Mouse (Mus musculus): ENCODE data around the gene Gtf3c3.
A peak's percentile ranks its signal among the peaks of the same experiment; 100 is the strongest.

Gtf3c3 gene

GRCm38 (mm10) chr1:54438340-54439079 is at the start of gene Gtf3c3:
TSS of gene Gtf3c3 (minus strand) at chr1:54438971.
- DNase-seq (ENCODE audit: low read depth, low spot score): peak; percentile 51

DNA sequence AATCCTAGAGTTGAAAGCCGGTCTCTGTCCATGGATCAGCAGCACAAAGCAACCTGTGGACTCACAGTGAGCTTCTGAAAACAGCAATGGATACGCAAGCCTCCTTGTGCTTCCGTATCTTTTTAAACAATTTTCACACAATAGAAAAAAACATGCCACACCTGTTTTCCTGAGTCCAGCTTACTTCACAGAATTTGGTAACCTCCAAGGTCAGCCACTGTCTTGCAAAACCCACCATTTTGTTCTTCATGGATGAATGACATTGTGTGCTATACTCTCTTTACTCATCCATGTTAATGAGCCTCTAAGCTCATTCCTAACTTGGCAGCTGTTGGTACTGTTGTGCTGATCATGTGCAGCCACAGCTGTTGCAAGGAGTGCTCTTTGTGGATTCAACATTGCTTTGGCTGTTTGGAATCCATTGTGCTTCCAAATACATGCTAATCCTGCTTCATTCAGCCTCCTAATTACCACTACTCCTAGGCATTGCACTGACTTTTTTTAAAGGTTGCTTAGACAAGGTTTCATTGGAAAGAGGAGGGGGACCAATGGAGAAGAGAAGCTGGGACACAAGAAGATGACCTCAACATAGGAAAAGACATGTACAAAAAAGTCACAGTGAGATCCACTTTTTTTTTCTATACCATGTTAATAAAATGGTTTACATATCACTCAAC is 46.1 kb upstream of the Gtf3c3 start:
- no peak for DNase-seq (ENCODE audit: low read depth, low spot score)

DNA sequence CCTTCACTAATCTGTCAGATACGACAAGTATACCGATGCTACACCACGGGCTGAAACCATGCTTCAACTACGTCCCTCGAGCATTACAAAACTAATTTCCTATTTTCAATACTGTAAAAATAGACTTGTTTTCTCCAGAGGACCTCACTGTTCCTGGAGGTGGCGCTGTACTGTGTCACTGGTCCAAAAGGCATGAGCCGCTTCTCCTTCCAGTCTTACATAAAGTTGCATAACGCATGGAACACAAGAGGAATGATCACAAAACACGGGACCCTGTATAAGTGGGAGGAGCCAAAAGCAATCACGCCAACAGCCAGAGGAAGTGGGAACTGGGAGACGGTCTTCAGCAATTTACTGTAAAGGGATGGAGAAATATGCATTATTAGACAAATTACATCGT is 41.7 kb upstream of the Gtf3c3 start:
- DNase-seq (ENCODE audit: low read depth, low spot score): no peak

GRCm38 (mm10) chr1:54468662-54469061 is 29.9 kb upstream of the Gtf3c3 start:
- DNase-seq (ENCODE audit: low read depth, low spot score): no peak

GRCm38 (mm10) chr1:54467366-54467765 is 28.6 kb upstream of the Gtf3c3 start:
- DNase-seq (ENCODE audit: low read depth, low spot score): no peak

DNA sequence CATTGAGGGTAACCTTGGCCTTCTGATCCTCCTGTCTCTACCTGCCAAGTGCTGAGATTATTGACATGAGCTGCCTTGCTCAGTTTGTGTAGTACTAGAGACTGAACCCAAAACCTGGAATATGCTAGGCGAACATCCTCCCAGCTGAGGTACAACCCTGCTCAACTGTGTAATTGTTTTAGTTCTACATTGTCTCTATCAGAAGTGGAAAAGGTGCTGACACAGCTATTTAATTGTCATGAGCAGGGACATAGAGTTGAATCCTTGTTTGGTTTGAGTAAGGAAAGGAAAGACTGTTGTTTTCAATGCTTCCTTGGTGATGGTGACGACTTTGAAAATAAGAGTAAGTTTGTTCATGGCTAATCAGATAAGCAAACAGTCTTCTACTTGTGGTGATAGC is 13.3 kb upstream of the Gtf3c3 start:
- no peak for DNase-seq (ENCODE audit: low read depth, low spot score)

GRCm38 (mm10) chr1:54448833-54449232 is 10.1 kb upstream of the Gtf3c3 start:
- no peak for DNase-seq (ENCODE audit: low read depth, low spot score)

GRCm38 (mm10) chr1:54443641-54444040 is 4.9 kb upstream of the Gtf3c3 start:
- no peak for DNase-seq (ENCODE audit: low read depth, low spot score)

DNA sequence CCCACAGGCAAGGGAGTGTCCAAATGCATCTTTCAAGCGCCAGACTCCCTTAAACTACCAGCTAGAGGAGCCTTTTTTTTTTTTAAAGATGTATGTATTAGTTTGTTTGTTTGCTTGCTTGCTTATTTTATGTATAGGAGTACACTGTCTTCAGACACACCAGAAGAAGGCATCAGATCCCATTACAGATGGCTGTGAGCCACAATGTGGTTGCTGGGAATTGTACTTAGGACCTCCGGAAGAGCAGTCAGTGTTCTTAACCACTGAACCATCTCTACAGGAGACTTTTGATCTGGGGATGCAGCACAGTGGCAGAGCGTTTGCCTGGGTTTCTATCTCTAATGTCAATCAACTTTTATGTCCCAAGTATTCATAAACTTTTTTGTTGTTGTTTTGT is 307 bp upstream of the Gtf3c3 start:
- DNase-seq (ENCODE audit: low read depth, low spot score): no peak

DNA sequence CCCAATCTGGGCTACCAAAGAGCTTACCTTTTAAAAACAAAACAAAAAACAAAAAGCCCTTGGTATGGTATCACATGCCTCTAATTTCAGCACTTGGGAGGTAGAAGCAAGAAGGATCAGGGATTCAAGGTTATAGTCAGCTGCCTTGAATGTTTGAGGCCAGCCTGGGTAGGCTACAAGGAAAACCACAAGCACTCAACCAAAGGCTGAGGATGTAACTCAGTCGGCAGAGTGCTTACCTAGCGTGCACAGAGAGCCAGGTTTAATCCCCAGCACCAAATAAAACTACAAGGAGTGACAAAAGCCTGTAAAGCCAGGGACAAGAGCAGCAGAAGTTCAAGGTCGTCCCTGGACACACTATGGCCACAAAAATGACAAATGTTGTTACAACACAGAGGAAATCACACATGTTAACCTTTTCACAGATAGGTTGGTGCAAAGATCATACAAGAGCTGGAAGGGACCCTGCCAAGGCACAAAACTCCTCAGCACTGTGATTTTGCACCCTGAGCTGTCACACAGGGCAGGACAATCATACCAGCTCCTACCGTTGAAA is 16.5 kb downstream of the Gtf3c3 start:
- DNase-seq (ENCODE audit: low read depth, low spot score): no peak

DNA sequence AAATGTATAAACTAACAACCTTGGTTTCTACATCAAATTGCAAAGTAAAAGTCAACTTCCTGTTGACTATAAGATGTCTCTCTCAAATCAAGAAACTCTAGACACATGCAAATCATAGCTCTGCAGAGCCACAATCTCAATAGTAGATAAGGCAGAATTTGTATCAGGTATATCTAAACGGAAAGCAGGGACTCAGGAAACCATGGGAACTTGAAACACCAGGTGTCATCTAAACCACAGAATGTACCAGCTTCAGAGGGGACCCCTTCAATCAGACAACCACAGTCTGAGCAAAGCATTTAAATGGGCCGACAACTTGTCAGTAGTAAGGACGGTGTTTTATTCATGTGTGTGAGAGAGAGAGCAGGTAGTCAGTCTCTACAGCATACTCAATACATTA is 17.1 kb downstream of the Gtf3c3 start:
- DNase-seq (ENCODE audit: low read depth, low spot score): no peak

GRCm38 (mm10) chr1:54402736-54403135 is 36.0 kb downstream of the Gtf3c3 start:
- DNase-seq (ENCODE audit: low read depth, low spot score): no peak

DNA sequence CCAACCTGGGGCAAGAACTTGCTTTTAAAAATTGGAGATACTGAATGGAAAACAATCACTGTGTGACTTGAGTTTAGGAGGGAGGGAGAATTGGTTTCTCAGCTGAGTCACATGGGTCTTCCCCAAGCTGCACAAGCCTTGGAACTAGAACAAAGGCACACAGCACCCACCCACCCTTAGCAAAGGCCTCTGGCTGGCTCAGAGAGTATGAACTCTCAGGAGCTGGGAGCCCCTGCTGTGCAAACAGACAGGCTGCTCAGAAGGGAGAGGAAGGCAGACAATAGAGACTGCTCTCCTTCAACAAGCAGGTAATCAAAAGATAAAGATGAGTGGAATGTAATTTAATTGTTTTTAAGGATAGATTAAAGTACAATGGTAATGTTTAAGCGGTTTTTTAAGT is 54.5 kb downstream of the Gtf3c3 start:
- no peak for DNase-seq (ENCODE audit: low read depth, low spot score)

DNA sequence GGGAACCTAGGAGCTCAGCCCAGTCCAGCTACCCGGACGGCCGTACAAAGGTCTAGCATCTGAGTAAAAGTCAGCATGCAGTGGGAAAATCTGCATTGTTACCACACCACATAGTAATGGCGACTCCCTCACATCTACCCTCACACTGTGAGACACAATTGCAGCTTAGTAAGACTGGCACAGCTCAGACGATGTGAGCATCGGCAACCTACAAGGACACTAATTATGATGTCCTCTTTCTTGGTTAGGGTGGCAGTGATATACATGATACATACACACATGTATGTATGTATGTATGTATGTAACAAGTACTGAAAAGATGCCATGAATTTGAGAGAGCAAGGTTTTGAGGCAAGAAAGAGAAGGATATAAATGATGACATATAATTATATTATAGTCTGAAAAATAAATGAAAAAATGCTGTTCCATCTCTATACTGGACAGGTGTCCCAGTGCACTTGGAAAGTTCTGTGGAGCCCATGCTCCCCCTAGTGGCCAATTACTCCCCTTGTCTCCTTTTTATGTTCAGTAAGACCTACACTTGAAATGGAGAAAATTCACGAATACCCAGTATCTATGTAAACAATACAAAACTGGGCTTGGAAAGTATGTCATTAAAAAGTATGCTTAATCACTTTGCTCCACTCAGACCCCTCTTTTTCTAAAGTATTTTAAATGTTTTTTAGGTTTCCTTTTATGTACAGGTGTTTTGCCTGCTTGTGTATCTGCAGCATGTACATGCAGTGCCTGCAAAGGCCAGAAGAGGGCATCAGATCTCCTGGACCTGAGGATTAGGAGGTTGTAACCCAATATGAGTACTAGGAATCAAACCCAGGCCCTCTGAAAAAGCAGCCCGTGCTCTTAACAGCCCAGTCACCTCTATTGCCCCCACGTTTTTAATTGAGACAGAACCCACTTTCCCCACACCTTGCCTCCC is 57.5 kb downstream of the Gtf3c3 start:
- DNase-seq (ENCODE audit: low read depth, low spot score): peak; percentile 30

DNA sequence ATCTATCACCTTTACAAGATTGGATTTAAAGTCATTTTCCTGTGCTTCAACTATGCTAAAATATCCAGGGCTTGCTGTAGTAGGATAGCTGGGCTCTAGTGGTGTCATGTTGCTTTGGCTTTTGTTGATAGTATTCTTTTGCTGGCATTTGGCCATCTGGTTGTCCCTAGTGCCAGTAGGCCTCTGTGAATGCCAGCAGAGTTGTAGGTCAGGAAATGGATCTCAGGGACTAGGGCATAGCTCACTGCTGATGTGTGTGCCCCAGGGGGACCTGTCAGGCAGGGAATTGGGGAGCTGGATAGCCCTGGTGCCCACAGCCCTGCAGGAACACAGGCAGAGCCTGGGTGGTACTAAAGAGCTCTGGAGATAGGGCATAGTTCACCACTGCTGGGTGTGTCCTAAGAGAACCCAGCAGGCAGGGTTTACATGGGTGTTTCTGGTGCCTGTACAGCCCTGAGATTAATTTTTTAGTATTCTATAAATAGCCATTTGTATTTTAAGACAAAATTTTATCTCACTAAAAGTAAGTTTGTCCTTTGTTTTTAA is 61.2 kb downstream of the Gtf3c3 start:
- no peak for DNase-seq (ENCODE audit: low read depth, low spot score)

GRCm38 (mm10) chr1:54356566-54356965 is 82.2 kb downstream of the Gtf3c3 start:
- no peak for DNase-seq (ENCODE audit: low read depth, low spot score)

- no peak for DNase-seq (ENCODE audit: low read depth, low spot score)
Observed at GRCm38 (mm10) chr1:54355485-54355884, 83.3 kb downstream of the Gtf3c3 start.

- DNase-seq (ENCODE audit: low read depth, low spot score): no peak
Observed at GRCm38 (mm10) chr1:54354786-54355185, 84.0 kb downstream of the Gtf3c3 start.
